Mouse (Mus musculus): ENCODE data around the gene Msantd2.

DNA sequence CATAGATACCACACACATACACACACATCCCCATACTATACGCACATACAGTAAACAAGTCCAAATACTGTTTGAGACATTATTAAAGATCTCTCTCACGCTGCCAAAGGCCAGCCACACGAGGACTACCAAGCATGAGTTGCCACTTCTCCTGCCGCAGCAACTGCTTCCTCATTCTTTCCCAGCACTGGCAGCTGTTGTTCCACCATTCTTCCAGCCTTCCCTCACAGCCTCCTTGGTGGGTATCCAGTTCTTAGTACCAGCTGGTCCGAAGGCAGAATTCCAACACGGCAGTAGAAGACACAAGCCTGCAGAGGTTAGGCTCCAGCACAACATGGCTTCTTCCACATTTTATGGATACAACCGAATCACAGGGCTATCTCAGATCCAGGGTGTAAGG is 14.2 kb upstream of the Msantd2 start:
- TF ChIP-seq CTCF (IDR thresholded peaks at IDR 0.05; ENCODE audit: borderline replicate concordance, control insufficient read depth, extremely low read depth, insufficient read depth, low read length, poor library complexity): no peak
- no peak for TF ChIP-seq POLR2A (IDR thresholded peaks at IDR 0.05; ENCODE audit: control insufficient read depth, extremely low read depth, insufficient read depth, low read length, poor library complexity)

Data from thymus, adult 2 months (tissue).